Mouse (Mus musculus): ENCODE data around the gene Klk11. TPM values are rescaled to one million over a fixed set of nuclear protein-coding genes. Genes with fewer than 3 reads are reported as not detected.

The Klk11 gene
- polyA plus RNA-seq (2012; rRNA removed): 27.7 and 37.5 TPM in 2 replicates

DNA sequence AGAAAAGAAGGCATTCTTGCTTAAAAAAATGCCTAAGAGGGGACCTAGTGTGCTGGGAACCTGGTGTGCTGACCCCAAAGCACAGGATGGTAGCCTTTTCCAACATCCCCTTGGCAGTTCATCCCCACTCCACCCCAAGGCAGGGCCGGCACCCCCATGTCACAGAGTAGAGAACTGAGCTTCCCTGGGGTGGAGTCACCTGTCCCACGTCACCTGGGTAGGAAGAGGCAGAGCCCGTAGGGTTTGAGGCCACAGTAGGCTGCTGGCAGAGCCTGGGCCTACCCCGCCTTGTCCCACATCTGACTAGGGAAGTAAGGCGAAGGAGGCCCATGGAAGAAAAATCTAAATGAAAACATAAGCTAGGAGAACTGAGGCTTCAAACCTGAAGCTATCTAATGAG lies at the start of gene Klk11:
Gene Klk11, plus strand, starts transcription at position 241 of the 400 bp plus-strand sequence.

DNA sequence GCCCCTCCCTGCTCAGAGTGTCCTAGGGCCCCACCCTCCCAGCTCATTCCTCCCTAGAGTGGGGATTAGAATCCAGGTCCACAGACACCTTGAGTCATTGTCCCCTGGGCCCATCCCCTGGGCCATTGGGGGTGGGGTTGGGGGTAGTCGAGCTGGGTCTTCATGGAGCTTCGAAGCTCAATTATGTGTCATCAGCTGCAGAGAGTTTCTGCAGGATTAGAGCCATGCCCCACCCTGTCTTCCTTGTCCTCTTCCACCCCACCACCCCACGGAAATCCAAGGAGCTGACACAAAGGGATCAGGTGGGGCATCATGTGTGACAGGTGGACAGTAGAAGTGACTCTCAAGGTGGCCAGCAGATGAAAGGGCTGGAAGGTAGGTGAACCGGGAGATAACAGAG lies 5.8 kb upstream of the Klk11 start, which contains the start of gene Klk12:
Gene Klk12, plus strand, starts transcription at position 301 of the 400 bp plus-strand sequence.

GRCm38 (mm10) chr7:43780746-43781145 lies 6.3 kb downstream of the Klk11 start, which contains the start of gene Klk10:
Klk10 (plus strand) TSS chr7:43781035.

GRCm38 (mm10) chr7:43791591-43791990 lies 17.2 kb downstream of the Klk11 start, which contains the start of gene Klk9:
Klk9 (plus strand) TSS chr7:43791891.

DNA sequence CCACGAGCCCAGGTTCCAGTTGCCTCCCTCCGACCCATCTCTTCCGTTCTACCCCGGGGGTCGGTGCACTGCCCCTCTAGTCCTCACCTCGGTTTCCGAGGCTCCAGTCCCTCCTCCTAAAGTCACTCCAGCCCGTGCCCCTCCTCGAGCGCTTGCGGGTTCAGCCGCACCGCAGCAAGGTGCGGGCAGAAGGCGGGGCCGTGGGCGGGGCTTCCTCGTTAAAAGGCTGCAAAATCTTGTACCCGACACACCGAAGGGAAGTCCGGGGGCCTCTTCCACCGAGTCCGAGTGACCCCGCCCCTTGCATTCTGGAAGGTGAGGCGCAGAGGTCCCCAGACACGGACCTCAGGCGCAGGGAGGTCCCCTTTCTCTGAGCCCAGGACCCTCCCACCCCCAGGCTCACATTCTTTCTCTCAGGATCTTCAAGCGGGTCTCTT lies 22.9 kb downstream of the Klk11 start, which contains the start of gene Klk8:
Gene Klk8, plus strand, starts transcription at position 245 of the 437 bp plus-strand sequence.

DNA sequence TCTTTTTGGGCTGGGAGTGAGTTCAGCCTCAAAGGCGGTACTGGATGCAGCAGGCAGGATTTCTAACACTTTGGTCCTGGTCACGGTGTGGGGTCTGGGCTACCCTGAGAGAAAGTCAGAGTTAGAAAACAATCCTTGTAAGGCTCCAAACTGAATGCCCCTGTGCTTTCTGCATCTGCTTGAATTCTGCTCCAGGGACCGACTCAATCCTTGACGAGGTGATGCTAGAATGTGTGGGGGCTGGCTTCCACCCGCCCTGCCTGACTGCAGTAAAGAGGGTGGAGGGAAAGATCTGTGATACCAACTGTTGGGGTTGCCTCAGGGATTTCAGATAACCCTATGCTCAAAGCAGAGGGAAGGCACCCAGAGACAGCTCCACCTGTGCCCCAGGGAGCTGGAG lies 36.6 kb downstream of the Klk11 start, which contains the start of gene Klk7:
Gene Klk7, plus strand, starts transcription at position 301 of the 400 bp plus-strand sequence.

DNA sequence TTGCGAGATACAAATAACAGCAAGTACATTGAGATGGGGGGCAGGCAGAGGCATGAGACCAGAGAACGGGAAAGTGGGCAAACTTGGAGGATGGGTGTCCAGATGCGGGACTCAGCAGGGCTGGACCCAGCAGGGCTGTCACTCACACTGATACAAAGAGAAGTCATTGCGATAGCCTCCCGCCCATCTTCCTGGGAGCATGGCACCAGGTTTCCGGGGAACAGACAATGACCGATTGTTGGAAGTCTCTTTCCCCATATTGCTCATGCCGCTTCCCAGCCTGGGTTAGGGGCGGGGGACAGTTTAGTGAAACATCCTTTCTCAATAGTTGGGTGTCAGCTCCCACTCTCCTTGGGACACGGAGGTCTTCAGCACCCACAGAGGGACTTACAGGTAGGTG lies 49.8 kb downstream of the Klk11 start, which contains the start of gene Klk6:
Gene Klk6, plus strand, starts transcription at position 301 of the 400 bp plus-strand sequence.

Other genes with a start within 250 kb of the Klk11 start
- 2.5 and 2.8 TPM in 2 replicates for gene Cd33, start 230.2 kb upstream of the Klk11 start, polyA plus RNA-seq (2012; rRNA removed)
- gene Zfp658, start 212.3 kb upstream of the Klk11 start, polyA plus RNA-seq (2012; rRNA removed): 0.17 and 0.19 TPM in 2 replicates
- 0.06 and 0.27 TPM in 2 replicates for gene Zfp719, start 195.0 kb upstream of the Klk11 start, polyA plus RNA-seq (2012; rRNA removed)
- not detected in 2 replicates for gene Zfp819, start 167.4 kb upstream of the Klk11 start, polyA plus RNA-seq (2012; rRNA removed)
- gene Ceacam18, start 139.9 kb upstream of the Klk11 start, polyA plus RNA-seq (2012; rRNA removed): 0.05 TPM in 1 of 2 replicates, not detected in the other
- 0.71 and 1.8 TPM in 2 replicates for gene Siglece, start 114.4 kb upstream of the Klk11 start, polyA plus RNA-seq (2012; rRNA removed)
- gene Ctu1, start 102.6 kb upstream of the Klk11 start, polyA plus RNA-seq (2012; rRNA removed): 7.3 and 10.5 TPM in 2 replicates
- 8.7 and 11.1 TPM in 2 replicates for gene Klk14, start 84.2 kb upstream of the Klk11 start, polyA plus RNA-seq (2012; rRNA removed)
- gene Klk13, start 62.0 kb upstream of the Klk11 start, polyA plus RNA-seq (2012; rRNA removed): 36.1 and 62.4 TPM in 2 replicates
- gene Klk12, start 5.7 kb upstream of the Klk11 start, polyA plus RNA-seq (2012; rRNA removed): 2.5 and 6.0 TPM in 2 replicates
- 70.8 and 139 TPM in 2 replicates for gene Klk10, start 6.4 kb downstream of the Klk11 start, polyA plus RNA-seq (2012; rRNA removed)
- gene Klk9, start 17.3 kb downstream of the Klk11 start, polyA plus RNA-seq (2012; rRNA removed): 13.5 and 28.2 TPM in 2 replicates
- 35.2 and 46.8 TPM in 2 replicates for gene Klk8, start 23.0 kb downstream of the Klk11 start, polyA plus RNA-seq (2012; rRNA removed)
- 5.4 and 17.8 TPM in 2 replicates for gene Klk7, start 36.7 kb downstream of the Klk11 start, polyA plus RNA-seq (2012; rRNA removed)
- 4.1 and 11.7 TPM in 2 replicates for gene Klk6, start 49.9 kb downstream of the Klk11 start, polyA plus RNA-seq (2012; rRNA removed)
- gene Klk5, start 67.4 kb downstream of the Klk11 start, polyA plus RNA-seq (2012; rRNA removed): 26.4 and 45.6 TPM in 2 replicates
- gene Klk4, start 106.6 kb downstream of the Klk11 start, polyA plus RNA-seq (2012; rRNA removed): not detected in 2 replicates
- gene Klk15, start 159.1 kb downstream of the Klk11 start, polyA plus RNA-seq (2012; rRNA removed): not detected in 2 replicates
- gene Klk1b8, start 176.1 kb downstream of the Klk11 start, polyA plus RNA-seq (2012; rRNA removed): not detected in 2 replicates
- gene Klk1b1, start 192.1 kb downstream of the Klk11 start, polyA plus RNA-seq (2012; rRNA removed): not detected in 2 replicates
- gene Klk1b9, start 201.5 kb downstream of the Klk11 start, polyA plus RNA-seq (2012; rRNA removed): not detected in 2 replicates
- not detected in 2 replicates for gene Klk1b11, start 221.3 kb downstream of the Klk11 start, polyA plus RNA-seq (2012; rRNA removed)
- gene Klk1b26, start 237.6 kb downstream of the Klk11 start, polyA plus RNA-seq (2012; rRNA removed): 0.30 and 0.31 TPM in 2 replicates